Mouse (Mus musculus) lung, postnatal 0 days (tissue): ENCODE measurements around the gene Tmem8b.

Experiments
- CTCF ChIP-seq: IDR thresholded peaks from 2 replicates; pipeline ENCODE4 v1.5.1; 2016; ENCODE audit warnings: antibody characterized with exemption, mild to moderate bottlenecking
- EP300 ChIP-seq: IDR thresholded peaks from 2 replicates; pipeline ENCODE4 v1.6.1; 2016; ENCODE audit warnings: antibody characterized with exemption, mild to moderate bottlenecking, control low read depth

GRCm38 (mm10) chr4:43636751-43637150 lies 32.0 kb upstream of the Tmem8b start:
- no peak for TF ChIP-seq CTCF
- no peak for TF ChIP-seq EP300
